Mouse (Mus musculus) urinary bladder, adult 2 months (tissue): ENCODE data around the gene Snf8. TPM values are rescaled to one million over a fixed set of nuclear protein-coding genes. Genes with fewer than 3 reads are reported as not detected.

ENCODE experiments used
- DNase-seq: peaks from one replicate; pipeline ENCODE4 v3.0.0; 2022; ENCODE audit warnings: low spot score
- polyA plus RNA-seq: library from polyadenylated mRNA; depleted of rRNA; stranded (reverse); fragments of >200 nt; gene quantifications from 2 replicates; pipeline ENCODE4 v1.2.3, GENCODE M21; 2012; rRNA removed

The Snf8 gene
- 50.3 and 53.7 TPM in 2 replicates for polyA plus RNA-seq

- peak; percentile 88 for DNase-seq
These were observed at the start of gene Snf8 for GRCm38 (mm10) chr11:96034596-96035052. Gene Snf8 (plus strand): TSS chr11:96034885.

GRCm38 (mm10) chr11:95987854-95988447, 46.7 kb upstream of the Snf8 start:
- no peak for DNase-seq

- DNase-seq, result peak; percentile 62
These were observed 46.2 kb upstream of the Snf8 start for GRCm38 (mm10) chr11:95988533-95988932.

GRCm38 (mm10) chr11:95989864-95990263, 44.8 kb upstream of the Snf8 start:
- no peak for DNase-seq

- no peak for DNase-seq
These were observed 44.3 kb upstream of the Snf8 start for GRCm38 (mm10) chr11:95990431-95990830.

GRCm38 (mm10) chr11:95990886-95991708, 43.6 kb upstream of the Snf8 start:
- no peak for DNase-seq

- no peak for DNase-seq
These were observed 40.5 kb upstream of the Snf8 start for GRCm38 (mm10) chr11:95994151-95994550.

GRCm38 (mm10) chr11:96003100-96003900, 31.4 kb upstream of the Snf8 start:
- no peak for DNase-seq

- no peak for DNase-seq
These were observed 30.5 kb upstream of the Snf8 start for GRCm38 (mm10) chr11:96003969-96004792.

GRCm38 (mm10) chr11:96004793-96005402, 29.8 kb upstream of the Snf8 start:
- no peak for DNase-seq

- DNase-seq, result peak; percentile 47
These were observed 29.0 kb upstream of the Snf8 start, which contains the start of gene Igf2bp1 for GRCm38 (mm10) chr11:96005403-96006271. Gene Igf2bp1 (minus strand): TSS chr11:96005940.

- DNase-seq, result no peak
These were observed 28.3 kb upstream of the Snf8 start for GRCm38 (mm10) chr11:96006367-96006851.

- DNase-seq, result no peak
These were observed 27.7 kb upstream of the Snf8 start for GRCm38 (mm10) chr11:96006852-96007515.

GRCm38 (mm10) chr11:96007516-96008235, 27.0 kb upstream of the Snf8 start:
- DNase-seq, result no peak

GRCm38 (mm10) chr11:96008827-96009226, 25.9 kb upstream of the Snf8 start:
- DNase-seq, result no peak

GRCm38 (mm10) chr11:96011982-96012381, 22.7 kb upstream of the Snf8 start:
- DNase-seq, result no peak

GRCm38 (mm10) chr11:96015421-96015820, 19.3 kb upstream of the Snf8 start:
- no peak for DNase-seq

- no peak for DNase-seq
These were observed 16.7 kb upstream of the Snf8 start for GRCm38 (mm10) chr11:96017941-96018351.
